Mouse (Mus musculus) heart, adult 11 months (tissue): ENCODE data around the gene Fam69a.

ENCODE experiments used
- DNase-seq: peaks from one replicate; pipeline ENCODE4 v3.0.0; 2022

Gene Fam69a

DNA sequence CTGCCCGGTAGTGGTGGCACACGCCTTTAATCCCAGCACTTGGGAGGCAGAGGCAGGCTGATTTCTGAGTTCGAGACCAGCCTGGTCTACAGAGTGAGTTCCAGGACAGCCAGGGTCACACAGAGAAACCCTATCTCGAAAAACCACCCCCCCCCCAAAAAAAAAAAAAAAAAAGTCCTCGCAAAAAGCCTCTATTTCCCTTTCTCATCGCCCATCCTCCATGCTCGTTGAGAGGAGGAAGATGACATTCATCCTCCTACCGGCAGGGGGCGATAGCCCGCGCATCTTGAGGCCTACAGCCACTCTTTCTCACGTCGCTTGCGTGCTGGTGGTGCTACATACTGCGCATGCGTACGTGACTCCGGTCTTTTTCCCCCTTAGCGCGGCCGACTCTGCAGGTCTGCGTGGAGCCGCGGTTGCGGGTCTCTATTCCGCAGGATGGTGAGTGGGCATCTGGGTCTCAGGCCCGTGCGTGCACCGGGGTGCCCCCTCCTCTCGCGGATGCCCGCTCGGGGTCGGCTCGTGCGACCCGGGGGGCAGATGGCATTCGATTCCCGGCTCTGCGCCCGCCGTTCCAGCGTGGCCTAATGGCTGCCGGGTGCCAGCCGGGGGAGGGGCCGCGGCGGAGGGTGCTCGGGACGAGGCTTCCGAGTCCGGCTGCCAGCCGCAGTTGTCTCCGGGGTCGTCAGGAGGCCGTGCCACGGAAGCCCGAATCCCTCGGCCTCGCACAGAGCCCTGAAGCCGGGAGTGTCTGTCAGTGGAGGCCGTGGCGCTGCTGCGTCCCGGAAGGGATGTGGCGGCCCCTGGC lies 86.5 kb downstream of the Fam69a start, which contains the start of gene Rpl5:
Gene Rpl5, plus strand, starts transcription at position 297 of the 808 bp plus-strand sequence.
- DNase-seq, result peak; percentile 100

- DNase-seq, result peak; percentile 15
Measured at GRCm38 (mm10) chr5:107896265-107896664, 90.6 kb downstream of the Fam69a start.

DNA sequence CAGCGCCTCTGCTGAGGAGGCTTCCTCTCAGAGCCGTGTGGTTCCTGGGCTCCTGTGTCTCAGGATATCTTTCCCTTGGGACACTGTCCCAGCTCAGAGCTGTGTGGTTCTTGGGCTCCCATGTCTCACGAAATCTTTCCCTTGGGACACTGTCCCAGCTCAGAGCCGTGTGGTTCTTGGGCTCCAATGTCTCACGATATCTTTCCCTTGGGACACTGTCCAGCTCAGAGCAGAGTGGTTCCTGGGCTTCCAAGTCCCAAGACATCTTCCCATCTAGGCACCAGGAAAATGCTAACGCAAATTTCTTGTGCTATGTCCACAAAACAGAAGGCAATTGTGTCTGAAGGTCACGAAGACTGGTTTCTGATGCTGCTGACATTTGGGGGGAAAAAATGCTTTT lies 92.2 kb downstream of the Fam69a start:
- DNase-seq, result no peak

DNA sequence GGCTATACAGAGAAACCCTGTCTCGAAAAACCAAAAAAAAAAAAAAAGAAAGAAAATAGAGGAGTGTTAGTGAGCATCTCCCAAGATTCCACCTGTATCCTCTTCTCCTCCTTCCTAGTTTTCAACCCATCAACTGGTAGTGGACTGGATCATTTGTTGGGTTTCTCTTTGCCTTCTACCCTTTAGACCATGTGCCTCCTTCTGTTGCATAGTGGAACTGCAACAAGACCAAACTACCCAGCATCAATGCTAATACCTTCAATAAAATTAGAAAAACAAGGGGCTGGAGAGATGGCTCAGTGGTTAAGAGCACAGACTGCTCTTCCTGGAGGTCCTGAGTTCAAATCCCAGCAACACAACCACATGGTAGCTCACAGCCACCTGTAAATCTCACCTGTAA lies 95.4 kb downstream of the Fam69a start:
- peak; percentile 31 for DNase-seq

DNA sequence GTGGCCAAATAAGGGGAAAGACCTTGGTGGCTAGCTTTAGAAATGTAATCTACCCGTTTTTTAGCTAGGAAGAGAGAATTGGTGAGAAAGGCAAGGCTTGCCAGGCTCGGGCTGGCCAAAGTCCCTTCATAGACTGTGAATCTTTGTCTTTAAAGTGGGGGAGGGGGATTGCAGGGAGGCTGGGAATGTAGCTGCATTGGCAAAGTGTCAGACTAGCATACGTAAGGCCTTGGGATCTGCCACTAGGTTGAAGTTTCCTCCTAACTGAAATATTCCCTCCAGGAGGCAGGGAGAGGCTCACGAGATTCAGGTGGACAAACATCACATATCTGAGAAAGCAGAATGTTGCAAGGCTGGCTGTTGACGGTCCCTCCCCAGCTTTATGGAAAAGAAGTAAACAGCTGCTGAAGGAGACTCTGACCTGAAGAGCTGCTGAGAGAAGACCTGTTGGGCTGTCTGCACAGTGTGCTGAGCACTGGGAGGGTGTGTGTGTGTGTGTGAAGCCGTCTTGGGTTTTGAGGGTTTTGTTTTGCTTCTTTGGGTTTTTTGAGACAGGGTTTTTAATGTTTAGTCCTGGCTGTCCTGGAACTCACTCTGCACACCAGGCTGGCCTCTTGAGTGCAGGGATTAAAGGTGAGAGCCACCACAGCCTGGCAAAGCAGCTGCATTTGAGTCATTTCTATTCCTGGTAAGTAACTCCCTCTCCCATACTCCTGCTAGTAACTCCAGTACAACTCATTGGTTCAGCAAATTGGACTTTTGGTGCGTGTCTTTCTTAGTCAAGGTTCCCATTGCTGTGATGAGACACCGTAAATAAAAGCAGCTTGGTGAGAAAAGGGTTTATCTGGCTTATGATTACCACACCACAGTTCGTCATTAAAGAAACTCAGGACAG lies 96.6 kb downstream of the Fam69a start:
- DNase-seq, result peak; percentile 78

GRCm38 (mm10) chr5:107880710-107881109 lies 106.2 kb downstream of the Fam69a start:
- no peak for DNase-seq

DNA sequence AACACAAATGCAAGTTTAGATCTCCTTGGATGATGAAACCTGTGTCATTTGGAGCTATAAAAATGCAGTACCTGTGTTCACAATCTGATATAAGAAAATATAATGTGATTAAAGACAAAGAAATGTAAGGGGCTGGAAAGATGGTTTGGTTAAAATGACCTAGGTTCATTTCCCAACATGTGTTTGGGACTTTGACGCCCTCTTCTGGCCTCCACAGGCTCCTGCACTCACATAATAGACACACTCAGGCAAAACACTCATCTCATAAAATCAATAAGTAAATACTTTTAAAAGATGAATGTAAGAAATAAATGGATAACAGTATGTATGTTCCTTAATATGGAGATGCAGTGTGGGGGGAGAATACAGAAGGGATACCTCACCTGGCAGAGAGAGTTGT lies 109.8 kb downstream of the Fam69a start:
- DNase-seq, result no peak

GRCm38 (mm10) chr5:107875261-107875611 lies 111.6 kb downstream of the Fam69a start:
- DNase-seq, result no peak

- no peak for DNase-seq
Measured at GRCm38 (mm10) chr5:107874561-107875260, 112.2 kb downstream of the Fam69a start, which contains the start of gene Evi5. Gene Evi5 (minus strand): TSS chr5:107875107.

- peak; percentile 89 for DNase-seq
Measured at GRCm38 (mm10) chr5:107873886-107874302, 113.0 kb downstream of the Fam69a start.

GRCm38 (mm10) chr5:107873330-107873729 lies 113.6 kb downstream of the Fam69a start:
- DNase-seq, result no peak

DNA sequence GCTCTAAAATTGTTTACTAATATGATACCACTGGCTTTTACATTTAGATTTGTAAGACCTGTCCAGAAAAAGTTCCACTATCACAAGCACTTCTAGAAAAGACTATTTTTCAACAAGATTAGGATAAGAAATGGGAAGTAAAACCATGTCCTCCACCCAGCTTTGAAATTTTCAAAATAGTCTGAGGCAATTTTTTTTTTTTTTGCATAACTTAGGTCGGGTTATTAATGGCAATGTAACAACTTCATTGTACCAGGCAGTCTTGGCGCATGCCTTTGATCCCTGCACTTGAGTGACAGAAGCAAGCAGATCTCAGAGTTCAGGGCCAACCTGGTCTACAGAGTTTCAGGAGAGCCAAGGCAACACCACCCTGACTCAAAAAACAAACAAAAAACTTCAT lies 117.2 kb downstream of the Fam69a start:
- DNase-seq, result peak; percentile 88

DNA sequence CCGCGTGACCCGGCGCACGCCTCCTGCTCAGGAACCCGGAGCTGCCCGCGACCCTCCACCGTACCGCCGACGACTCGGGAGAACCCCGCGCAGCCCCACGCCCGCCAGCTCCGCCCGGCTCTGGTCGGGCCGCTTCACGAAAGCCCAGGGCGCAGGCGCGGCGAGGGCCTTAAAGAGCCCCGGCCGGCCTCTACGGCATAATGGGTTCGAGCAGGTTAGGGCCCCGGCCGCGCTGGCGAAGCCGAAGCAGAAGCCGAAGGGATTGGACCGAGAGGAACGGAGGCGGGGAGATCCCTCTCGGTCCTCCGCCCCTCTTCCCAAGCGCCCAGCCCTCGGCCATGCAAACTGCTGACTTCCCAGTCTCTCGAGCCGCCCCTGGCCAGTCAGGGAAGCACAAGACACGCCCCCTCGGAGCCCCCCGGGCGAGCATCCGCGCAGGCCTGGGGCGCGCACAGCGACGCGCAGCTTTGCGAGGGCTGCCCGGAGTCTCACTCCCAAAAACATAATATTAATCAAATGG lies 117.9 kb downstream of the Fam69a start:
- DNase-seq, result peak; percentile 100

GRCm38 (mm10) chr5:107867970-107868904 lies 118.6 kb downstream of the Fam69a start:
- peak; percentile 97 for DNase-seq

GRCm38 (mm10) chr5:107866127-107867126 lies 120.5 kb downstream of the Fam69a start:
- peak; percentile 97 for DNase-seq

DNA sequence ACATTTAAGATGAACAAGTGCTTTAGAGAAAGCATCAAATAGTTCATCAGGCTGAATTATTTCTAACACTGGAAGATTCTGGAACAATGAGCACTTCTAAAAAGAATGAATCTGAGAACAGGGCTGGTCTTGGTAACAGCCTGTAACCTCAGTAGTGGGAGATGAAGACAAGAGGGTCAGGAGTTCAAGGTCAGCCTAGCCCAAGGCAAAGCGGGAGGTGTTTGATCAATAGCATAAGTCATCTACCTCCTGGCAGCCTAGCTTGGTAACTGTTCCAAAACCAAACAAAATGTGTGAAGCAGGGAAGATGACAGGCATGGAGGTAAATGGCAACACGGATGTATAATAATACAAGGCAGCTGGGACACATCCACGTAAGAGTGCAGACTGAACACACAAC lies 122.9 kb downstream of the Fam69a start:
- no peak for DNase-seq

GRCm38 (mm10) chr5:107858963-107859362 lies 127.9 kb downstream of the Fam69a start:
- DNase-seq, result no peak
